Mouse (Mus musculus) erythroblast, embryonic 14.5 days (primary cell): ENCODE measurements around the gene Coro2b.

Experiments used
- GATA1 ChIP-seq: IDR thresholded peaks from 2 replicates; pipeline ENCODE4 v1.6.1; 2012; ENCODE audit warnings: low read length, inconsistent platforms, mixed read lengths
- TAL1 ChIP-seq: IDR thresholded peaks from 3 replicates; pipeline ENCODE4 v1.6.1; 2012; ENCODE audit warnings: low read length, inconsistent platforms, mixed read lengths

- TF ChIP-seq GATA1 (no peak), TAL1 (no peak)
Measured at GRCm38 (mm10) chr9:62544856-62545255, 8.0 kb upstream of the Coro2b start.
